18 mouse cellular contexts compared by ENCODE assay signal in the genomic region with DNA sequence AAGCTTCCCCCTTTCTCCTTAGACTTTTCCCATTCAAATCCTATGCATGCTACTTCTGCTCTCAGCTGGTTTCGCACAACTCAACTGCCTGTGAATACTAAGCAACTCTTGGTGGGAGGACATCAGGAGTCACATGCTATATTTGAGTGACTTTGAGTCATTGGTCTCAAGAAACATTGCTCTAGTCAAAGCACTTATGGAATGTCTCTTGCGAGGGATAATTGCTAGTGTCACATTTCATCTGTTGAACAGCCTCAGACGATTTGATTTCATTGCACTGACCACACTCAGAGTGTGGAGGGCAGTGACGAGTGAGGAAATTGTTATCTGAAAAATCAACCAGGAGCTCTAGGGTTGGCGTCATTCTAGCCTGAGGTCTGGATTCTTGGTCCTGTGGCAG. TPM values are rescaled to one million over a fixed set of nuclear protein-coding genes. Genes with fewer than 3 reads are reported as not detected.
DNase-seq lines count a peak whose midpoint lies in the region; ATAC-seq and TF ChIP-seq lines count a peak whose summit lies in the region.
"Had no signal": no experiment of that assay in that cellular context is flagged by ENCODE, and none has a peak within 500 bp of the region (broad histone marks: within the 10 kb centered on the region; RNA-seq: fewer than 3 reads in every experiment).

No protein-coding gene starts in this region.

- H3K4me1 ChIP-seq in lung, postnatal 0 days (ENCODE audit: insufficient read depth, low read depth, low read length), result peaks cover 4% of the 10 kb centered on the region; the same call in 1 of the 2 replicates
- peaks cover 20% of the 10 kb centered on the region for H3K4me1 ChIP-seq in bone marrow macrophage, adult 2 months (ENCODE audit: control insufficient read depth, insufficient read depth, low read length)

- ATAC-seq in lung, postnatal 0 days, result peak; percentile 13; the same call in 1 of the 2 replicates
- ATAC-seq in granulocyte monocyte progenitor cell, adult 5-6 weeks (replicated peaks; ENCODE audit: poor library complexity, severe bottlenecking), result peak; percentile 73

- peak; percentile 68 for DNase-seq in lung, postnatal 0 days (ENCODE audit: low spot score)
- DNase-seq in lung, postnatal 4 days, result no peak
- DNase-seq in layer of hippocampus, postnatal 25 days (ENCODE audit: extremely low spot score in 1 of 2, low spot score in 1 of 2), result no peak
- DNase-seq in spleen, postnatal 10 days (ENCODE audit: low spot score in 2 of 2), result no peak
- DNase-seq in adrenal gland, adult 2 months, result no peak
- DNase-seq: cerebellum, adult 8-10 months; gastrocnemius, postnatal 36 days; right cerebral cortex, postnatal 25 days; thymus, adult 18-20 months had no signal

- H3K9ac ChIP-seq in lung, postnatal 0 days (replicated peaks; ENCODE audit: low read depth), result no peak overlapping the region
- H3K9ac ChIP-seq: embryonic facial prominence, embryonic 12.5 days; forebrain, embryonic 12.5 days; kidney, embryonic 15.5 days; lung, embryonic 15.5 days had no signal

- no peak for TF ChIP-seq POLR2A in bone marrow macrophage, adult 2 months (IDR thresholded peaks at IDR 0.05; ENCODE audit: borderline replicate concordance, low read depth, low read length)

- 36% methylated on average over 5 of the region's 5 CpGs for WGBS in lung, postnatal 0 days

- H3K4me2 ChIP-seq in lung, postnatal 0 days (replicated peaks; ENCODE audit: low read depth, low read length), result no peak overlapping the region
- H3K4me2 ChIP-seq: embryonic facial prominence, embryonic 12.5 days; forebrain, embryonic 12.5 days; kidney, embryonic 15.5 days; lung, embryonic 15.5 days; midbrain, embryonic 11.5 days had no signal

- no peaks in the 10 kb centered on the region for H3K9me3 ChIP-seq in lung, postnatal 0 days (ENCODE audit: low read length)
- H3K9me3 ChIP-seq: embryonic facial prominence, embryonic 12.5 days; forebrain, embryonic 12.5 days; kidney, embryonic 15.5 days; lung, embryonic 15.5 days had no signal

- H3K4me3 ChIP-seq in lung, postnatal 0 days (ENCODE audit: low read depth, low read length), result no peak overlapping the region
- H3K4me3 ChIP-seq in bone marrow macrophage, adult 2 months (ENCODE audit: insufficient read depth, low read length), result no peak overlapping the region
- H3K4me3 ChIP-seq: embryonic facial prominence, embryonic 12.5 days; forebrain, embryonic 12.5 days; kidney, embryonic 15.5 days; layer of hippocampus, adult 2 months; left cerebral cortex, adult 2 months; lung, embryonic 15.5 days had no signal

- no peaks in the 10 kb centered on the region for H3K36me3 ChIP-seq in lung, postnatal 0 days (ENCODE audit: insufficient read depth, low read length)
- H3K36me3 ChIP-seq: embryonic facial prominence, embryonic 12.5 days; forebrain, embryonic 12.5 days; kidney, embryonic 15.5 days; lung, embryonic 15.5 days had no signal

- H3K27ac ChIP-seq in lung, postnatal 0 days (ENCODE audit: low read length), result no peak overlapping the region
- peak overlapping the region; percentile 80 for H3K27ac ChIP-seq in bone marrow macrophage, adult 2 months (ENCODE audit: insufficient read depth, low read depth, low read length)
- H3K27ac ChIP-seq: embryonic facial prominence, embryonic 12.5 days; forebrain, embryonic 12.5 days; kidney, embryonic 15.5 days; layer of hippocampus, adult 2 months; left cerebral cortex, adult 2 months; lung, embryonic 15.5 days had no signal

- no peaks in the 10 kb centered on the region for H3K27me3 ChIP-seq in lung, postnatal 0 days (replicated peaks; ENCODE audit: insufficient read depth, low read length)
- H3K27me3 ChIP-seq: embryonic facial prominence, embryonic 12.5 days; forebrain, embryonic 12.5 days; kidney, embryonic 15.5 days; lung, embryonic 15.5 days had no signal

- no peak for TF ChIP-seq CTCF in lung, postnatal 0 days (IDR thresholded peaks at IDR 0.05)
- TF ChIP-seq CTCF in bone marrow macrophage, adult 2 months (IDR thresholded peaks at IDR 0.05; ENCODE audit: low read depth, low read length), result no peak

- TF ChIP-seq EP300 in lung, postnatal 0 days (IDR thresholded peaks at IDR 0.05), result no peak

RNA-seq across cellular contexts. Expression of gene Wee1, which starts 7.1 kb away (rescaled TPM):
- 7.9 and 8.6 TPM in 2 replicates for polyA plus RNA-seq in lung, postnatal 0 days (2015; fragmentation: Nextera tagmentation; extraction: Ambion mirVana)
- polyA plus RNA-seq in bone marrow macrophage, adult 2 months (2012; ENCODE audit: insufficient read depth, insufficient read length, missing spikeins), result 7.1 and 7.2 TPM in 2 replicates
- 50.6 and 50.9 TPM in 2 replicates for total RNA-seq in granulocyte monocyte progenitor cell, adult 5-6 weeks (2014; fragmentation: Nextera tagmentation)
- total RNA-seq in granulocyte monocyte progenitor cell, adult 5-6 weeks (2017), result 31.9 and 33.1 TPM in 2 replicates
- total RNA-seq in layer of hippocampus, postnatal 25 days (2021), result 10 to 100 TPM; 17.0 to 20.8 TPM
- 1 to 10 TPM; 5.4 to 8.6 TPM for total RNA-seq in adrenal gland, adult 2 months (2021)
- 5.9 and 8.2 TPM in 2 replicates for polyA plus RNA-seq in adrenal gland, adult 2 months (2012; rRNA removed)

RNA-seq across cellular contexts. Expression of gene Zfp143, which starts 53.7 kb away (rescaled TPM):
- polyA plus RNA-seq in lung, postnatal 0 days (2015; fragmentation: Nextera tagmentation; extraction: Ambion mirVana), result 10.6 and 12.1 TPM in 2 replicates
- polyA plus RNA-seq in bone marrow macrophage, adult 2 months (2012; ENCODE audit: insufficient read depth, insufficient read length, missing spikeins), result 17.4 and 22.2 TPM in 2 replicates
- total RNA-seq in granulocyte monocyte progenitor cell, adult 5-6 weeks (2014; fragmentation: Nextera tagmentation), result 13.4 and 21.6 TPM in 2 replicates
- 27.1 and 37.4 TPM in 2 replicates for total RNA-seq in granulocyte monocyte progenitor cell, adult 5-6 weeks (2017)
- 10 to 100 TPM; 11.1 to 12.0 TPM for total RNA-seq in layer of hippocampus, postnatal 25 days (2021)
- 10 to 100 TPM; 15.1 to 16.8 TPM for total RNA-seq in adrenal gland, adult 2 months (2021)
- polyA plus RNA-seq in adrenal gland, adult 2 months (2012; rRNA removed), result 5.4 and 8.3 TPM in 2 replicates
